Mouse (Mus musculus) left cerebral cortex, postnatal 10 days (tissue): ENCODE measurements around the gene Vmn1r14. TPM values are rescaled to one million over a fixed set of nuclear protein-coding genes. Genes with fewer than 3 reads are reported as not detected.
"Not testable (repeated sequence)": the region's sequence is repeated elsewhere in the genome, so short reads cannot be mapped to it uniquely, and the experiment has no call there.

Source experiments
- DNase-seq, 2 experiments: peaks; one replicate each; pipeline ENCODE4 v3.0.0; 2021 to 2022; ENCODE audit warnings: low spot score in 2 of 2, mixed read lengths in 1 of 2; ENCODE audit errors: extremely low spot score in 1 of 2
- intact Hi-C: fragments of 180-260 bp; cut with DNase I; formaldehyde crosslinking; loops from one replicate; pipeline ENCODE4 v1.15.1; 2025
- total RNA-seq, 2 experiments: library from RNA; stranded (reverse); gene quantifications; 2 replicates each; pipeline ENCODE4 v1.2.3; 2021

Gene Vmn1r14
- not detected for total RNA-seq

- DNase-seq: no peak
- intact Hi-C loops: no loop called here
Measured at GRCm38 (mm10) chr6:57231386-57231785, at the start of gene Vmn1r14. Vmn1r14 (plus strand) TSS chr6:57231686.

GRCm38 (mm10) chr6:57190016-57190415 is 41.5 kb upstream of the Vmn1r14 start:
- DNase-seq, intact Hi-C loops: not testable (repeated sequence)

GRCm38 (mm10) chr6:57202990-57203389 is 28.5 kb upstream of the Vmn1r14 start, which contains the start of gene Vmn1r13:
Vmn1r13 (plus strand) TSS chr6:57203290.
- intact Hi-C loops, DNase-seq: not testable (repeated sequence)

GRCm38 (mm10) chr6:57257652-57258051 is 26.2 kb downstream of the Vmn1r14 start, which contains the start of gene Vmn1r15:
Vmn1r15 (plus strand) TSS chr6:57257952.
- DNase-seq: no peak
- intact Hi-C loops: no loop called here

GRCm38 (mm10) chr6:57260990-57261389 is 29.5 kb downstream of the Vmn1r14 start:
- DNase-seq: no peak
- intact Hi-C loops: no loop called here

GRCm38 (mm10) chr6:57271881-57272280 is 40.4 kb downstream of the Vmn1r14 start:
- DNase-seq: no peak
- intact Hi-C loops: no loop called here

GRCm38 (mm10) chr6:57272517-57272916 is 41.0 kb downstream of the Vmn1r14 start:
- intact Hi-C loops: no loop called here
- DNase-seq: no peak

- intact Hi-C loops: no loop called here
- no peak for DNase-seq
Measured at GRCm38 (mm10) chr6:57278952-57279351, 47.5 kb downstream of the Vmn1r14 start.

Other genes with a start within 250 kb of the Vmn1r14 start
- gene Vmn1r6, start 234.4 kb upstream of the Vmn1r14 start, total RNA-seq: not detected
- gene Vmn1r7, start 206.4 kb upstream of the Vmn1r14 start, total RNA-seq: not detected
- gene Vmn1r8, start 199.4 kb upstream of the Vmn1r14 start, total RNA-seq: not detected
- gene Vmn1r9, start 164.9 kb upstream of the Vmn1r14 start, total RNA-seq: not detected
- not detected for gene Vmn1r10, start 122.2 kb upstream of the Vmn1r14 start, total RNA-seq
- gene Vmn1r11, start 98.2 kb upstream of the Vmn1r14 start, total RNA-seq: not detected
- gene Vmn1r12, start 74.8 kb upstream of the Vmn1r14 start, total RNA-seq: not detected
- not detected for gene Vmn1r13, start 28.4 kb upstream of the Vmn1r14 start, total RNA-seq
- not detected for gene Vmn1r15, start 26.3 kb downstream of the Vmn1r14 start, total RNA-seq
- not detected for gene Vmn1r16, start 97.8 kb downstream of the Vmn1r14 start, total RNA-seq
- not detected for gene Vmn1r17, start 132.0 kb downstream of the Vmn1r14 start, total RNA-seq
- under 1 TPM in 1 of 2 experiments, not detected in 1; 0.02 TPM for gene Vmn1r18, start 164.1 kb downstream of the Vmn1r14 start, total RNA-seq
- not detected for gene Vmn1r19, start 172.1 kb downstream of the Vmn1r14 start, total RNA-seq
- gene Vmn1r20, start 197.2 kb downstream of the Vmn1r14 start, total RNA-seq: not detected